25 mouse cellular contexts compared by ENCODE assay signal in the genomic region with DNA sequence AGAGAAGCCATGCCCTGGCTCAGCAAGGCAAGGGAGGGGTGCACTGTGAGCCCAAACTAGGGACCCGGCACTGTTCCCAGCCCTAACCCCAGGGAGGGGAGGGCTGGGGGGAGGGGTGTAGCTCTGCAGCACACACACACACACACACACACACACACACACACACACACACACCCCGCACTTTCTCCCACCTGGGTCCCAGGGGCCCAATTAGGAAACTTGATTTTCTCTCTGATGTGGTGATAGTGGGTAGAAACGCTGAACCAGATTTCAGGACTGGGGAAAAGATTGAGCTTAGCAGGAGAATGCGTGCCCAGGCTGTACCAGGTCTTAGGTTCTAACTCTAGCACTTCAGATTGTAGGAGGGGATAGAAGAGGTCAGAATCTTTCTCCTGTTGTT. TPM values are rescaled to one million over a fixed set of nuclear protein-coding genes. Genes with fewer than 3 reads are reported as not detected.
DNase-seq lines count a peak whose midpoint lies in the region; ATAC-seq lines count a peak whose summit lies in the region.
"Had no signal": no experiment of that assay in that cellular context is flagged by ENCODE, and none has a peak within 500 bp of the region (broad histone marks: within the 10 kb centered on the region; RNA-seq: fewer than 3 reads in every experiment).

No protein-coding gene starts in this region.

- ATAC-seq in forebrain, embryonic 12.5 days (ENCODE audit: low FRiP score): no peak
- ATAC-seq in hindbrain, embryonic 13.5 days (ENCODE audit: low FRiP score): no peak
- ATAC-seq: forebrain, embryonic 15.5 days; hindbrain, embryonic 16.5 days; intestine, embryonic 15.5 days; Patski had no signal

- H3K9ac ChIP-seq in forebrain, embryonic 12.5 days: no peak overlapping the region
- H3K9ac ChIP-seq in hindbrain, embryonic 13.5 days: no peak overlapping the region
- H3K9ac ChIP-seq: forebrain, embryonic 15.5 days; heart, embryonic 15.5 days; hindbrain, embryonic 12.5 days; intestine, embryonic 15.5 days had no signal

- no peak for DNase-seq in forebrain, embryonic 10.5 days (ENCODE audit: extremely low spot score, low spot score)
- no peak for DNase-seq in hindbrain, embryonic 10.5 days (ENCODE audit: low spot score)
- no peak for DNase-seq in embryonic facial prominence, embryonic 10.5 days (ENCODE audit: low spot score)
- no peak for DNase-seq in urinary bladder, postnatal 14 days (ENCODE audit: low spot score)
- no peak for DNase-seq in left cerebral cortex, adult 11 months (ENCODE audit: low spot score)
- DNase-seq: adrenal gland, postnatal 10 days; adrenal gland, postnatal 36 days; cerebellum, adult 11 months; cerebellum, adult 8-10 months; cerebellum, postnatal 10 days; cerebellum, postnatal 36 days; embryo, embryonic 11 days; gastrocnemius, postnatal 10 days; heart, postnatal 14 days; heart, postnatal 4 days had no signal

- H3K27ac ChIP-seq in forebrain, embryonic 10.5 days: 0 out of 2 replicates have a peak overlapping the region, but pooled peaks have one; percentile 12
- H3K27ac ChIP-seq in forebrain, embryonic 12.5 days: no peak overlapping the region
- H3K27ac ChIP-seq in hindbrain, embryonic 10.5 days: peak overlapping the region; percentile 40; the same call in 1 of the 2 replicates
- H3K27ac ChIP-seq in hindbrain, embryonic 13.5 days: no peak overlapping the region
- 0 out of 2 replicates have a peak overlapping the region, but pooled peaks have one; percentile 4 for H3K27ac ChIP-seq in embryonic facial prominence, embryonic 10.5 days (replicated peaks)
- H3K27ac ChIP-seq: forebrain, embryonic 15.5 days; heart, embryonic 15.5 days; hindbrain, embryonic 12.5 days; intestine, embryonic 15.5 days had no signal

- H3K4me1 ChIP-seq in forebrain, embryonic 10.5 days: peaks cover 31% of the 10 kb centered on the region
- H3K4me1 ChIP-seq in forebrain, embryonic 12.5 days: peaks cover 18% of the 10 kb centered on the region
- peaks cover 40% of the 10 kb centered on the region for H3K4me1 ChIP-seq in hindbrain, embryonic 10.5 days (replicated peaks)
- H3K4me1 ChIP-seq in hindbrain, embryonic 13.5 days (replicated peaks): peaks cover 31% of the 10 kb centered on the region
- H3K4me1 ChIP-seq in embryonic facial prominence, embryonic 10.5 days: peaks cover 40% of the 10 kb centered on the region
- H3K4me1 ChIP-seq: intestine, embryonic 15.5 days had no signal

- H3K27me3 ChIP-seq in forebrain, embryonic 10.5 days (ENCODE audit: poor library complexity, severe bottlenecking): 0 out of 2 replicates have a peak, but pooled peaks cover 1% of the 10 kb centered on the region
- no peaks in the 10 kb centered on the region for H3K27me3 ChIP-seq in forebrain, embryonic 12.5 days
- no peaks in the 10 kb centered on the region for H3K27me3 ChIP-seq in hindbrain, embryonic 10.5 days (ENCODE audit: insufficient read depth, poor library complexity, severe bottlenecking)
- H3K27me3 ChIP-seq in hindbrain, embryonic 13.5 days: no peaks in the 10 kb centered on the region
- no peaks in the 10 kb centered on the region for H3K27me3 ChIP-seq in embryonic facial prominence, embryonic 10.5 days (replicated peaks; ENCODE audit: low read depth, poor library complexity, severe bottlenecking)
- H3K27me3 ChIP-seq: forebrain, embryonic 15.5 days; heart, embryonic 15.5 days; hindbrain, embryonic 12.5 days; intestine, embryonic 15.5 days; Patski had no signal

- H3K36me3 ChIP-seq in forebrain, embryonic 10.5 days (replicated peaks): peaks cover 10% of the 10 kb centered on the region
- H3K36me3 ChIP-seq in forebrain, embryonic 12.5 days (replicated peaks): no peaks in the 10 kb centered on the region; the same call in 1 of the 2 replicates
- H3K36me3 ChIP-seq in hindbrain, embryonic 10.5 days: peaks cover 12% of the 10 kb centered on the region
- H3K36me3 ChIP-seq in hindbrain, embryonic 13.5 days: no peaks in the 10 kb centered on the region
- H3K36me3 ChIP-seq in embryonic facial prominence, embryonic 10.5 days (replicated peaks): peaks cover 26% of the 10 kb centered on the region
- H3K36me3 ChIP-seq: forebrain, embryonic 15.5 days; G1E; heart, embryonic 15.5 days; intestine, embryonic 15.5 days had no signal

- H3K4me3 ChIP-seq in forebrain, embryonic 10.5 days: no peak overlapping the region
- H3K4me3 ChIP-seq in forebrain, embryonic 12.5 days (replicated peaks): no peak overlapping the region
- H3K4me3 ChIP-seq in hindbrain, embryonic 10.5 days: no peak overlapping the region
- H3K4me3 ChIP-seq in hindbrain, embryonic 13.5 days: no peak overlapping the region
- no peak overlapping the region for H3K4me3 ChIP-seq in embryonic facial prominence, embryonic 10.5 days
- H3K4me3 ChIP-seq: forebrain, embryonic 15.5 days; heart, embryonic 15.5 days; hindbrain, embryonic 12.5 days; intestine, embryonic 15.5 days had no signal

- H3K9me3 ChIP-seq in forebrain, embryonic 10.5 days: peaks cover 3% of the 10 kb centered on the region; the same call in 1 of the 2 replicates
- no peaks in the 10 kb centered on the region for H3K9me3 ChIP-seq in forebrain, embryonic 12.5 days
- no peaks in the 10 kb centered on the region for H3K9me3 ChIP-seq in hindbrain, embryonic 10.5 days
- H3K9me3 ChIP-seq in hindbrain, embryonic 13.5 days: no peaks in the 10 kb centered on the region
- no peaks in the 10 kb centered on the region for H3K9me3 ChIP-seq in embryonic facial prominence, embryonic 10.5 days
- H3K9me3 ChIP-seq: forebrain, embryonic 15.5 days; G1E; heart, embryonic 15.5 days; hindbrain, embryonic 12.5 days; intestine, embryonic 15.5 days had no signal

- no peak overlapping the region for H3K4me2 ChIP-seq in forebrain, embryonic 12.5 days
- no peak overlapping the region for H3K4me2 ChIP-seq in hindbrain, embryonic 13.5 days
- H3K4me2 ChIP-seq: forebrain, embryonic 15.5 days; heart, embryonic 11.5 days; heart, embryonic 15.5 days; hindbrain, embryonic 12.5 days; intestine, embryonic 15.5 days had no signal

- WGBS in forebrain, embryonic 10.5 days: 91% methylated on average over 3 of the region's 4 CpGs
- 82% methylated on average over 4 of the region's 4 CpGs for WGBS in forebrain, embryonic 12.5 days
- WGBS in hindbrain, embryonic 10.5 days: 76% methylated on average over 4 of the region's 4 CpGs
- WGBS in hindbrain, embryonic 13.5 days: 81% methylated on average over 4 of the region's 4 CpGs
- WGBS in embryonic facial prominence, embryonic 10.5 days: 77% methylated on average over 4 of the region's 4 CpGs

RNA-seq across cellular contexts. Expression of a gene that starts 23.3 kb away (rescaled TPM):
- polyA plus RNA-seq in forebrain, embryonic 10.5 days (2016; fragmentation: Nextera tagmentation; extraction: Ambion mirVana): 0.12 and 0.34 TPM in 2 replicates
- 0.60 and 1.1 TPM in 2 replicates for polyA plus RNA-seq in forebrain, embryonic 12.5 days (2016; fragmentation: Nextera tagmentation; extraction: Ambion mirVana)
- 0.37 and 1.4 TPM in 2 replicates for polyA plus RNA-seq in hindbrain, embryonic 10.5 days (2016; fragmentation: Nextera tagmentation; extraction: Ambion mirVana)
- polyA plus RNA-seq in hindbrain, embryonic 13.5 days (2015; fragmentation: Nextera tagmentation; extraction: Ambion mirVana): 0.80 and 1.6 TPM in 2 replicates
- polyA plus RNA-seq in embryonic facial prominence, embryonic 10.5 days (2016; fragmentation: Nextera tagmentation; extraction: Ambion mirVana): 0.22 and 0.28 TPM in 2 replicates
- polyA plus RNA-seq: G1E had no signal

RNA-seq across cellular contexts. Expression of a gene that starts 33.2 kb away (rescaled TPM):
- 8.1 and 8.3 TPM in 2 replicates for polyA plus RNA-seq in forebrain, embryonic 10.5 days (2016; fragmentation: Nextera tagmentation; extraction: Ambion mirVana)
- polyA plus RNA-seq in forebrain, embryonic 12.5 days (2016; fragmentation: Nextera tagmentation; extraction: Ambion mirVana): 6.7 and 7.9 TPM in 2 replicates
- polyA plus RNA-seq in hindbrain, embryonic 10.5 days (2016; fragmentation: Nextera tagmentation; extraction: Ambion mirVana): 11.6 and 12.6 TPM in 2 replicates
- 7.8 and 8.6 TPM in 2 replicates for polyA plus RNA-seq in hindbrain, embryonic 13.5 days (2015; fragmentation: Nextera tagmentation; extraction: Ambion mirVana)
- 12.4 and 12.5 TPM in 2 replicates for polyA plus RNA-seq in embryonic facial prominence, embryonic 10.5 days (2016; fragmentation: Nextera tagmentation; extraction: Ambion mirVana)

RNA-seq across cellular contexts. Expression of a gene that starts 36.4 kb away (rescaled TPM):
- polyA plus RNA-seq in forebrain, embryonic 10.5 days (2016; fragmentation: Nextera tagmentation; extraction: Ambion mirVana): 2.7 and 2.9 TPM in 2 replicates
- polyA plus RNA-seq in forebrain, embryonic 12.5 days (2016; fragmentation: Nextera tagmentation; extraction: Ambion mirVana): 1.3 and 1.7 TPM in 2 replicates
- polyA plus RNA-seq in hindbrain, embryonic 10.5 days (2016; fragmentation: Nextera tagmentation; extraction: Ambion mirVana): 1.8 and 3.0 TPM in 2 replicates
- 2.4 and 2.5 TPM in 2 replicates for polyA plus RNA-seq in hindbrain, embryonic 13.5 days (2015; fragmentation: Nextera tagmentation; extraction: Ambion mirVana)
- 1.7 and 2.1 TPM in 2 replicates for polyA plus RNA-seq in embryonic facial prominence, embryonic 10.5 days (2016; fragmentation: Nextera tagmentation; extraction: Ambion mirVana)
- polyA plus RNA-seq: G1E had no signal

RNA-seq across cellular contexts. Expression of a gene that starts 52.7 kb away (rescaled TPM):
- polyA plus RNA-seq in forebrain, embryonic 10.5 days (2016; fragmentation: Nextera tagmentation; extraction: Ambion mirVana): 38.0 and 38.2 TPM in 2 replicates
- 33.1 and 33.3 TPM in 2 replicates for polyA plus RNA-seq in forebrain, embryonic 12.5 days (2016; fragmentation: Nextera tagmentation; extraction: Ambion mirVana)
- polyA plus RNA-seq in hindbrain, embryonic 10.5 days (2016; fragmentation: Nextera tagmentation; extraction: Ambion mirVana): 34.3 and 35.7 TPM in 2 replicates
- 18.5 and 19.8 TPM in 2 replicates for polyA plus RNA-seq in hindbrain, embryonic 13.5 days (2015; fragmentation: Nextera tagmentation; extraction: Ambion mirVana)
- polyA plus RNA-seq in embryonic facial prominence, embryonic 10.5 days (2016; fragmentation: Nextera tagmentation; extraction: Ambion mirVana): 42.2 and 49.0 TPM in 2 replicates

RNA-seq across cellular contexts. Expression of a gene that starts 53.9 kb away (rescaled TPM):
- polyA plus RNA-seq in forebrain, embryonic 10.5 days (2016; fragmentation: Nextera tagmentation; extraction: Ambion mirVana): 99.7 and 101 TPM in 2 replicates
- polyA plus RNA-seq in forebrain, embryonic 12.5 days (2016; fragmentation: Nextera tagmentation; extraction: Ambion mirVana): 87.5 and 88.9 TPM in 2 replicates
- 111 and 120 TPM in 2 replicates for polyA plus RNA-seq in hindbrain, embryonic 10.5 days (2016; fragmentation: Nextera tagmentation; extraction: Ambion mirVana)
- polyA plus RNA-seq in hindbrain, embryonic 13.5 days (2015; fragmentation: Nextera tagmentation; extraction: Ambion mirVana): 98.2 and 102 TPM in 2 replicates
- 108 and 109 TPM in 2 replicates for polyA plus RNA-seq in embryonic facial prominence, embryonic 10.5 days (2016; fragmentation: Nextera tagmentation; extraction: Ambion mirVana)

Comparison
In these comparisons a context has a peak if more than half of its experiments do, and no peak if none do; other contexts are left out.
1. H3K27ac ChIP-seq: peak in forebrain, embryonic 10.5 days (single experiment), hindbrain, embryonic 10.5 days (single experiment) and embryonic facial prominence, embryonic 10.5 days (single experiment); none in forebrain, embryonic 12.5 days (single experiment) and hindbrain, embryonic 13.5 days (single experiment).